Mouse (Mus musculus): Measurements from ENCODE around the gene Nod1. TPM values are rescaled to one million over a fixed set of nuclear protein-coding genes. Genes with fewer than 3 reads are reported as not detected.
"Not testable (repeated sequence)": the region's sequence is repeated elsewhere in the genome, so short reads cannot be mapped to it uniquely, and the experiment has no call there.

Nod1 gene
- polyA plus RNA-seq, 1 experiment from 2014 or later, result 3.3 TPM

- ATAC-seq (ENCODE audit: low FRiP score, low read depth); H3K27me3 ChIP-seq (replicated peaks); H3K4me1 ChIP-seq; H3K4me2 ChIP-seq (replicated peaks); H3K4me3 ChIP-seq; H3K27ac ChIP-seq; H3K36me3 ChIP-seq; H3K9me3 ChIP-seq; H3K9ac ChIP-seq: not testable (repeated sequence)
- WGBS, result 79% methylated on average over 4 of the region's 4 CpGs
Measured at GRCm38 (mm10) chr6:54953399-54953798, 19.0 kb downstream of the Nod1 start.

GRCm38 (mm10) chr6:54952542-54952941 lies 19.9 kb downstream of the Nod1 start:
- Histone ChIP-seq H3K4me2 (replicated peaks) (no peak overlapping the region), H3K4me1 (peaks cover 7% of the 10 kb centered on the region; the same call in 1 of the 2 replicates), H3K27me3 (replicated peaks) (no peaks in the 10 kb centered on the region), H3K36me3 (no peaks in the 10 kb centered on the region), H3K27ac (no peak overlapping the region), H3K4me3 (no peak overlapping the region), H3K9ac (no peak overlapping the region), H3K9me3 (no peaks in the 10 kb centered on the region)
- 86% methylated on average over 3 of the region's 3 CpGs for WGBS
- ATAC-seq (ENCODE audit: low FRiP score, low read depth), result no peak

- no peak overlapping the region for H3K27ac ChIP-seq
- 87% methylated on average over 5 of the region's 5 CpGs for WGBS
- H3K4me3 ChIP-seq, result no peak overlapping the region
- 0 out of 2 replicates have a peak, but pooled peaks cover 5% of the 10 kb centered on the region for H3K4me1 ChIP-seq
- no peak overlapping the region for H3K4me2 ChIP-seq (replicated peaks)
- peaks cover 15% of the 10 kb centered on the region for H3K27me3 ChIP-seq (replicated peaks)
- H3K36me3 ChIP-seq, result no peaks in the 10 kb centered on the region
- ATAC-seq (ENCODE audit: low FRiP score, low read depth), result no peak
- no peaks in the 10 kb centered on the region for H3K9me3 ChIP-seq
- H3K9ac ChIP-seq, result no peak overlapping the region
Measured at GRCm38 (mm10) chr6:54948682-54949081, 23.7 kb downstream of the Nod1 start.

GRCm38 (mm10) chr6:54946241-54946953 lies 26.0 kb downstream of the Nod1 start:
- 80% methylated on average over 4 of the region's 4 CpGs for WGBS
- H3K27ac ChIP-seq, result no peak overlapping the region
- ATAC-seq (ENCODE audit: low FRiP score, low read depth), result no peak
- no peak overlapping the region for H3K4me3 ChIP-seq
- peaks cover 24% of the 10 kb centered on the region for H3K27me3 ChIP-seq (replicated peaks)
- no peaks in the 10 kb centered on the region for H3K9me3 ChIP-seq
- 0 out of 2 replicates have a peak, but pooled peaks cover 5% of the 10 kb centered on the region for H3K4me1 ChIP-seq
- no peaks in the 10 kb centered on the region for H3K36me3 ChIP-seq
- H3K9ac ChIP-seq, result no peak overlapping the region
- H3K4me2 ChIP-seq (replicated peaks), result no peak overlapping the region

GRCm38 (mm10) chr6:54944551-54944950 lies 27.9 kb downstream of the Nod1 start:
- H3K4me1 ChIP-seq, result 0 out of 2 replicates have a peak, but pooled peaks cover 5% of the 10 kb centered on the region
- no peaks in the 10 kb centered on the region for H3K36me3 ChIP-seq
- H3K4me3 ChIP-seq, result no peak overlapping the region
- H3K9ac ChIP-seq, result no peak overlapping the region
- no peak overlapping the region for H3K4me2 ChIP-seq (replicated peaks)
- peaks cover 24% of the 10 kb centered on the region for H3K27me3 ChIP-seq (replicated peaks)
- WGBS, result 81% methylated on average over 16 of the region's 16 CpGs
- no peak for ATAC-seq (ENCODE audit: low FRiP score, low read depth)
- no peaks in the 10 kb centered on the region for H3K9me3 ChIP-seq
- no peak overlapping the region for H3K27ac ChIP-seq

- 54% methylated on average over 24 of the region's 24 CpGs for WGBS
- H3K36me3 ChIP-seq, result no peaks in the 10 kb centered on the region
- H3K9ac ChIP-seq, result no peak overlapping the region
- ATAC-seq (ENCODE audit: low FRiP score, low read depth), result no peak
- H3K27ac ChIP-seq, result no peak overlapping the region
- H3K4me3 ChIP-seq, result no peak overlapping the region
- 0 out of 2 replicates have a peak, but pooled peaks cover 5% of the 10 kb centered on the region for H3K4me1 ChIP-seq
- H3K4me2 ChIP-seq (replicated peaks), result 0 out of 2 replicates have a peak overlapping the region, but pooled peaks have one; percentile 17
- H3K27me3 ChIP-seq (replicated peaks), result peaks cover 24% of the 10 kb centered on the region
- no peaks in the 10 kb centered on the region for H3K9me3 ChIP-seq
Measured at GRCm38 (mm10) chr6:54943753-54944152, 28.7 kb downstream of the Nod1 start.

GRCm38 (mm10) chr6:54943292-54943691 lies 29.1 kb downstream of the Nod1 start:
- H3K36me3 ChIP-seq, result no peaks in the 10 kb centered on the region
- ATAC-seq (ENCODE audit: low FRiP score, low read depth), result no peak
- no peak overlapping the region for H3K27ac ChIP-seq
- no peak overlapping the region for H3K9ac ChIP-seq
- WGBS, result 78% methylated on average over 16 of the region's 16 CpGs
- H3K9me3 ChIP-seq, result no peaks in the 10 kb centered on the region
- 0 out of 2 replicates have a peak, but pooled peaks cover 5% of the 10 kb centered on the region for H3K4me1 ChIP-seq
- H3K4me2 ChIP-seq (replicated peaks), result no peak overlapping the region
- H3K27me3 ChIP-seq (replicated peaks), result peaks cover 24% of the 10 kb centered on the region
- H3K4me3 ChIP-seq, result no peak overlapping the region

GRCm38 (mm10) chr6:54941149-54941548 lies 31.3 kb downstream of the Nod1 start:
- Histone ChIP-seq H3K9me3 (no peaks in the 10 kb centered on the region), H3K4me3 (no peak overlapping the region), H3K36me3 (no peaks in the 10 kb centered on the region), H3K4me1 (0 out of 2 replicates have a peak, but pooled peaks cover 5% of the 10 kb centered on the region), H3K4me2 (replicated peaks) (no peak overlapping the region), H3K27ac (no peak overlapping the region), H3K9ac (no peak overlapping the region), H3K27me3 (replicated peaks) (peaks cover 24% of the 10 kb centered on the region)
- no peak for ATAC-seq (ENCODE audit: low FRiP score, low read depth)
- WGBS, result 91% methylated on average over 6 of the region's 6 CpGs

- whole genome bisulfite sequencing, result 65% methylated on average over 7 of the region's 7 CpGs
- ATAC-seq (ENCODE audit: low FRiP score, low read depth), result no peak
Measured at GRCm38 (mm10) chr6:54940126-54940525, 32.3 kb downstream of the Nod1 start.

GRCm38 (mm10) chr6:54939631-54940030 lies 32.8 kb downstream of the Nod1 start:
- WGBS, result 81% methylated on average over 4 of the region's 4 CpGs
- peaks cover 18% of the 10 kb centered on the region for H3K27me3 ChIP-seq (replicated peaks)
- H3K27ac ChIP-seq, result no peak overlapping the region
- H3K36me3 ChIP-seq, result no peaks in the 10 kb centered on the region
- H3K9me3 ChIP-seq, result no peaks in the 10 kb centered on the region
- H3K9ac ChIP-seq, result no peak overlapping the region
- H3K4me1 ChIP-seq, result 0 out of 2 replicates have a peak, but pooled peaks cover 5% of the 10 kb centered on the region
- H3K4me2 ChIP-seq (replicated peaks), result no peak overlapping the region
- no peak for ATAC-seq (ENCODE audit: low FRiP score, low read depth)
- H3K4me3 ChIP-seq, result no peak overlapping the region

More at GRCm38 (mm10) chr6:54940126-54940525, 32.3 kb downstream of the Nod1 start:
- 0 out of 2 replicates have a peak, but pooled peaks cover 5% of the 10 kb centered on the region for H3K4me1 ChIP-seq
- H3K27ac ChIP-seq, result no peak overlapping the region
- H3K4me2 ChIP-seq (replicated peaks), result no peak overlapping the region
- H3K9me3 ChIP-seq, result no peaks in the 10 kb centered on the region
- no peaks in the 10 kb centered on the region for H3K36me3 ChIP-seq
- no peak overlapping the region for H3K9ac ChIP-seq
- no peak overlapping the region for H3K4me3 ChIP-seq
- H3K27me3 ChIP-seq (replicated peaks), result peaks cover 23% of the 10 kb centered on the region

- Histone ChIP-seq H3K4me2 (replicated peaks) (no peak overlapping the region), H3K27ac (no peak overlapping the region), H3K4me3 (no peak overlapping the region), H3K36me3 (no peaks in the 10 kb centered on the region), H3K9me3 (no peaks in the 10 kb centered on the region), H3K9ac (no peak overlapping the region), H3K4me1 (no peaks in the 10 kb centered on the region), H3K27me3 (replicated peaks) (no peaks in the 10 kb centered on the region)
- WGBS, result 82% methylated on average over 2 of the region's 2 CpGs
- no peak for ATAC-seq (ENCODE audit: low FRiP score, low read depth)
Measured at GRCm38 (mm10) chr6:54936496-54936895, 35.9 kb downstream of the Nod1 start.

GRCm38 (mm10) chr6:54934930-54935329 lies 37.5 kb downstream of the Nod1 start:
- no peak overlapping the region for H3K4me3 ChIP-seq
- no peaks in the 10 kb centered on the region for H3K4me1 ChIP-seq
- ATAC-seq (ENCODE audit: low FRiP score, low read depth), result no peak
- H3K27ac ChIP-seq, result no peak overlapping the region
- no peaks in the 10 kb centered on the region for H3K36me3 ChIP-seq
- H3K4me2 ChIP-seq (replicated peaks), result no peak overlapping the region
- no peak overlapping the region for H3K9ac ChIP-seq
- 79% methylated on average over 5 of the region's 5 CpGs for WGBS
- H3K9me3 ChIP-seq, result no peaks in the 10 kb centered on the region
- no peaks in the 10 kb centered on the region for H3K27me3 ChIP-seq (replicated peaks)

- no peaks in the 10 kb centered on the region for H3K9me3 ChIP-seq
- no peaks in the 10 kb centered on the region for H3K4me1 ChIP-seq
- no peak overlapping the region for H3K4me2 ChIP-seq (replicated peaks)
- H3K27me3 ChIP-seq (replicated peaks), result no peaks in the 10 kb centered on the region
- no peak for ATAC-seq (ENCODE audit: low FRiP score, low read depth)
- 91% methylated on average over 8 of the region's 8 CpGs for WGBS
- H3K4me3 ChIP-seq, result no peak overlapping the region
- H3K27ac ChIP-seq, result no peak overlapping the region
- H3K9ac ChIP-seq, result no peak overlapping the region
- no peaks in the 10 kb centered on the region for H3K36me3 ChIP-seq
Measured at GRCm38 (mm10) chr6:54934313-54934712, 38.1 kb downstream of the Nod1 start.
